Mouse (Mus musculus): ENCODE data around the gene Mapk1ip1. TPM values are rescaled to one million over a fixed set of nuclear protein-coding genes. Genes with fewer than 3 reads are reported as not detected.

Mapk1ip1 gene
- 96.8 and 99.6 TPM in 2 replicates for polyA plus RNA-seq (2012; rRNA removed)

DNA sequence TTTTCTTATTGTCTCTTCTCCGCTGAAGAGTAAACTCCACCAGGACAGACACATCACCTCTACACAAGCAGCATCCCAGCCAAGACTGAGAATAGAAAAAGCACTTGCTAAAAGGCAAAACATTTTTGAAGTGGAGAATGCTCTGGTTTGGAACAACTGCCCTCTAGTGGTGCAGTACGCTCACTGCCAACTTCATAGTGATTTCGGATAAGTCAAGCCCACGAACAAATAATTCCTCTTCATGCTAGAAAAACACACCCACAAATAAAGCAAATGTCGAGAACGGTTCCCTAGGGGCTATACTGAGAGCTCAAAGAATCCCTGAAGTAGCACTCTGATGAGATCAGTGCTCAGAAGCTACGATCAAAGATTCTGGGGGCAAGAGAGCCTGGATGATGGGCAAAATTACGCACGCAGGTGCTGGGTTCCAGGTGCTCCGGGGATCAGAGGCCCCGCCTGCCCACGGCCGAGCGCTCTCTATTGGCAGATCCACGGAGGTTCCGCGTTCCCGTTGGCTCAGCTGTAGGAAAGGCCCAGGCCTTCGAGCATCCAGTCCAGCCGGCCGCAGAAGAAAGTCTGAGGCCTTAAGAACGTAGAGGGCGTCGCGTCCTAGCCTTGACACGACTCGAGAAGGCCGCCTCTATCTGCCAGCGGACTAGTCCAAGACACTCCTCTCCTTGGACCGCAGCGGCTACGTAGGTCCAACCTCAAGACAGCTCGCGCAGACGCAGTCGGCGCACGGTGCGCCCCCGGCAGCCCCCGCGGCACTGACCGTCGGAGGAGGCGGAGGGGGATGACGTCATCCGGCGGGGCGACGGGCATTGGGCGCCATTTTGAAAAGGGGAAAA is at the start of gene Mapk1ip1, which contains the start of gene Ppp2r2d:
Gene Mapk1ip1, minus strand, starts transcription at position 730 of the 848 bp plus-strand sequence.
Gene Ppp2r2d, plus strand, starts transcription at position 536 of the 848 bp plus-strand sequence.
- Histone ChIP-seq H3K4me1 (ENCODE audit: control insufficient read depth, insufficient read depth, low read length) (peaks cover 23% of the 10 kb centered on the region), H3K27ac (ENCODE audit: insufficient read depth, low read length) (peak within 1 kb of the TSS; percentile 96), H3K4me3 (ENCODE audit: insufficient read depth, low read length) (peak within 1 kb of the TSS; percentile 80)
- TF ChIP-seq CTCF (IDR thresholded peaks at IDR 0.05; ENCODE audit: extremely low read depth, insufficient read depth, low read length) (peak; percentile 80), POLR2A (IDR thresholded peaks at IDR 0.05; ENCODE audit: extremely low read depth, insufficient read depth, low read length) (peak; percentile 94)

DNA sequence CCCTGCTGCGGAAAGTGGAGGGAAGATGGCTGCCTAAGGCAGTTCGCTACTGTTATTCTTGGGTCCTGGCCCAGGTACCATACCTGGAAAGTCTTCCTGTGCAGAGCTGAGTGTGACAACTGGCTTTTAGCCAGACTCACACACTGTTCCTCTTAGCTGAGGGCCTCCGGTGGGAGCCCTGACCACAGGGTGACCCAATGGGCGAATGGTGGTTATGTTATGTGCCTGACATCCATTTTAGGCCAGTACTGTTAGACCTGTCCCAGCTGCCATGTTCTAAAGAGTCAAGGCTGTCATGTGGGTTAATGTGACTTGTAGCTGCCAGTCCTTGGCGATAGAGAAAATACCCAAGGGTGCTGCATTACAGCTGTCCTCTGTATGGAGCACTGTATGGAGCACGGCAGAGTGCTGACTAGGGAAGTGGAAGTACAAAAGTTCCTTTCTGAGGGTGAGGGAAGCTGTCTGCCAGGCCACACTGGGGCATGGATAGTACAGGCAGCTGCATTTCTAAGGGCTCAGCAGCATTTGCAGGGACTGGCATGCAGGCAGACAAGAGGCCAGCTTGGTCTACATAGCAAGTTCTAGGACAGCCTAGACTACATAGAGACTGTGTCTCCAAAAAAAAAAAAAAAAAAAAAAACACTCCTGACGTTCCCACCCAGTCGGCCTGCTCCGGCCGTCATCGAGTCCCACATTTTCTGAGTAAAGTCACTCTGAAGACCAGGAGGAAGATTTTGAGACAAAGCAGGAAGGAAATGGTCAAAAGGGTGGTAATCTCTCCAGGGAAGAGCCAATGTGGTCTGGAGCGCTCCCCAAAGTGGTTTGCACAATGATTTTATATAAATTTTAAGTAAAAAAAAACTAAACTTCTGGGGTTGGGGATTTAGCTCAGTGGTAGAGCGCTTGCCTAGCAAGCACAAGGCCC is 39.6 kb upstream of the Mapk1ip1 start:
- TF ChIP-seq POLR2A (IDR thresholded peaks at IDR 0.05; ENCODE audit: extremely low read depth, insufficient read depth, low read length): no peak
- TF ChIP-seq CTCF (IDR thresholded peaks at IDR 0.05; ENCODE audit: extremely low read depth, insufficient read depth, low read length): no peak
- Histone ChIP-seq H3K4me3 (ENCODE audit: insufficient read depth, low read length) (no peak overlapping the region), H3K27ac (ENCODE audit: insufficient read depth, low read length) (no peak overlapping the region), H3K4me1 (ENCODE audit: control insufficient read depth, insufficient read depth, low read length) (no peaks in the 10 kb centered on the region)

DNA sequence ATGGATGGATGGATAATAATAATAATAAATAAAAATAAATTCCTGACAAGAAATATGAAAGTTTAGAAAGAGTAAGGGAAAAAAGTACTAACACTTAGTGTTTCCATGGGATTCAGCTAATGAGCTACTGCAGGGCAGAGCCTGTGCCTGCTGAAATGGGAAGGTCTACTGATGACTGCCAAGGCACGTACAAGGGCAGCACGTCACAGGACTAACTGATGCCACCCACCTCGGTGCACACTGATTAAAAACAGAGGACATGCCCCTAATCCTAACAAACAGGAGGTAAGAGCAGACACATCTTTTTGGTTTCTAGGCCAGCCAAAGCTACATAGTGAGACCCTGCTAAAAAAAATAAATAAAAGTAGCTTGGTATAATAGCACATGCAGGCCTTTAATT is 37.7 kb upstream of the Mapk1ip1 start:
- Histone ChIP-seq H3K4me1 (ENCODE audit: control insufficient read depth, insufficient read depth, low read length) (no peaks in the 10 kb centered on the region), H3K27ac (ENCODE audit: insufficient read depth, low read length) (no peak overlapping the region), H3K4me3 (ENCODE audit: insufficient read depth, low read length) (no peak overlapping the region)
- TF ChIP-seq CTCF (IDR thresholded peaks at IDR 0.05; ENCODE audit: extremely low read depth, insufficient read depth, low read length) (no peak), POLR2A (IDR thresholded peaks at IDR 0.05; ENCODE audit: extremely low read depth, insufficient read depth, low read length) (no peak)

DNA sequence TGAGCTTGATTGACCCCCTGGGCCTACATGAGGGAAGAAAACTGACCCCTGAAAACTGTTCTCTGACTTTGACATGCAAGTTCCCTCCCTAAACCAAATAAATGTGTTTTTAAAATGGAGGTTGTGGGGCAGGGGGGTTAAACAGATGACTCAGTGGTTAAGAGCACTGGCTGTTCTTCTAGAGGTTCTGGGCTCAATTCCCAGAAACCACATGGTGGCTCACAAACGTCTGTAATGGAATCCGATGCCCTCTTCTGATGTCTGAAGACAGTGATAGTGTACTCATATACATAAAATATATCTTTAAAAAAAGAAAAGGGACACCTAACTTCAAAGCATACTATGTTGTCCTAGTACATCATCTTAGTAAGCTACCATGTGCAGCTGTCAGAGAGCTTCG is 29.0 kb upstream of the Mapk1ip1 start:
- no peaks in the 10 kb centered on the region for H3K4me1 ChIP-seq (ENCODE audit: control insufficient read depth, insufficient read depth, low read length)
- H3K4me3 ChIP-seq (ENCODE audit: insufficient read depth, low read length): no peak overlapping the region
- TF ChIP-seq CTCF (IDR thresholded peaks at IDR 0.05; ENCODE audit: extremely low read depth, insufficient read depth, low read length) (no peak), POLR2A (IDR thresholded peaks at IDR 0.05; ENCODE audit: extremely low read depth, insufficient read depth, low read length) (no peak)
- H3K27ac ChIP-seq (ENCODE audit: insufficient read depth, low read length): no peak overlapping the region

DNA sequence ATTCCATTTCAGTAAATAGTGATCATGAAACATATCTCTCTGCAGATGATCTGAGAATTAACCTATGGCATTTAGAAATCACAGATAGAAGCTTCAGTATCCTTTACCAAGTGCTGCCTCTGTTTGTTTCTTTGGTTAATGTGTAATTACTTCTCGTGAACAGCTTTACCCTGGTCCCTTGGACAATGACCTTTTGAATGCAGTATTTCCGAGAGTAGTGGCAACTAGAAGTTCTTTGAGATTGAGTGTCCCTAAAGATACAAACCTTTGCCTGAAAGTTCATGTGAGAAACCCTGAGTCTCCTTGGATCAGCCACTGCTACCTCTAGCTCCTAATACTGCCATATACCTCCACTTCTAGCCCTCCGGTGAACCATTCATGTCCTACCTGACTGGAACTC is 26.9 kb upstream of the Mapk1ip1 start:
- no peak overlapping the region for H3K4me3 ChIP-seq (ENCODE audit: insufficient read depth, low read length)
- H3K4me1 ChIP-seq (ENCODE audit: control insufficient read depth, insufficient read depth, low read length): no peaks in the 10 kb centered on the region
- no peak overlapping the region for H3K27ac ChIP-seq (ENCODE audit: insufficient read depth, low read length)
- TF ChIP-seq CTCF (IDR thresholded peaks at IDR 0.05; ENCODE audit: extremely low read depth, insufficient read depth, low read length) (no peak), POLR2A (IDR thresholded peaks at IDR 0.05; ENCODE audit: extremely low read depth, insufficient read depth, low read length) (no peak)

DNA sequence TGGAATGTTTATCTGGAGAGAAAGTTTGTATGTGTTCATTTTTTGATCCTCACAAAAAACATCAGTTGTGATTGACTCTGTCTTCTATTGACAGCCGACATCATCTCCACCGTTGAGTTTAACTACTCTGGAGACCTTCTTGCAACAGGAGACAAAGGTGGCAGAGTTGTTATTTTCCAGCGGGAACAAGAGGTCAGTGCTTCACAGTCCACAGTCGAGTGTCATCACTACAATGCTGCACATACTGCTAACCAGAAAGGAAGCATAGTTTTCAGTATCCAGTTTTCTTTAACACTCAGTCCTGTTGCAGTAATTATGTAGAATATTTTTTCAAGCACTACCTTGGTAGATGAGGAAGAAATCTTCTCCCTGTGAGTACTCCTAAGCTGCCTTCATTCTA is 22.2 kb upstream of the Mapk1ip1 start:
- no peak for TF ChIP-seq CTCF (IDR thresholded peaks at IDR 0.05; ENCODE audit: extremely low read depth, insufficient read depth, low read length)
- Histone ChIP-seq H3K27ac (ENCODE audit: insufficient read depth, low read length) (no peak overlapping the region), H3K4me1 (ENCODE audit: control insufficient read depth, insufficient read depth, low read length) (peaks cover 3% of the 10 kb centered on the region), H3K4me3 (ENCODE audit: insufficient read depth, low read length) (no peak overlapping the region)

DNA sequence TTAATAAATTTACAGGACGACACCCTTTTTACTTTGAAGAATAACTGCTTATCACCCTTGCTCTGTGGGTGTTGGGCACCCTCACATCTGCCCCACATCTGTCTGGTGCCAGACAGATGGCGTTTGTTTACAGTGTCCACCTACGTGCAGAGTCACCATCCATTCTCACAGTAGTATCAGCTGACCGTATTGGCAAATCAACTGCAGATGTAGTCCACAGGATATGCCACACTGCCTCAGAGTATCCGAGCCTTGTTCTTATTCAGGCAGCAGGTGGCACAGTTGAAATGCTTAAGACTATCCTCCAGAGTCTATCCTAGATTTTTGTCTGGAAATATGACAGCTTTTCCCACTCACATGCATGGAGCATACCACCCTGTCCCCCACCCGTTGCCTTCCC is 21.2 kb upstream of the Mapk1ip1 start:
- no peak overlapping the region for H3K4me3 ChIP-seq (ENCODE audit: insufficient read depth, low read length)
- H3K4me1 ChIP-seq (ENCODE audit: control insufficient read depth, insufficient read depth, low read length): peaks cover 3% of the 10 kb centered on the region
- TF ChIP-seq CTCF (IDR thresholded peaks at IDR 0.05; ENCODE audit: extremely low read depth, insufficient read depth, low read length) (no peak), POLR2A (IDR thresholded peaks at IDR 0.05; ENCODE audit: extremely low read depth, insufficient read depth, low read length) (no peak)
- H3K27ac ChIP-seq (ENCODE audit: insufficient read depth, low read length): no peak overlapping the region

DNA sequence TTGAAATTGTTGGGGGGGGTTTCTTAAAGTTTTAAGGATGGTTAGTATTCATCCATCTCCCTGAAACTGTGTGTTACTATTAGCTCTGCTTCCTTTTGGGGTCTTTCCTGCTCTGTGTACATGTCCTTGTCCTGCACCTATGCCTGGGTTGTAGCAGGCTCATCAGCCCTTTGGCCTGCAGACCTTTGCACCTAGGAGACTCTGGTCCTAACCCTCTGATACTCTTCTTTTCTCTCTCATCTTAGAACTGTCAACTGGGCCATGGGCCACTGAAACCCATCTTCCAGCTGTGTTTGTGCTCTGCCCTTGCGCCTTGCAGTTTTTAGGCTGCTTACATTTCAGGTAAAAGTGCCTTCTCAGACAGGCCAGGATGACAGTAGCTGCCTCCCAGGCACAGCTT is 18.7 kb upstream of the Mapk1ip1 start:
- no peak overlapping the region for H3K27ac ChIP-seq (ENCODE audit: insufficient read depth, low read length)
- no peak overlapping the region for H3K4me3 ChIP-seq (ENCODE audit: insufficient read depth, low read length)
- peaks cover 3% of the 10 kb centered on the region for H3K4me1 ChIP-seq (ENCODE audit: control insufficient read depth, insufficient read depth, low read length)
- TF ChIP-seq CTCF (IDR thresholded peaks at IDR 0.05; ENCODE audit: extremely low read depth, insufficient read depth, low read length) (no peak), POLR2A (IDR thresholded peaks at IDR 0.05; ENCODE audit: extremely low read depth, insufficient read depth, low read length) (no peak)

DNA sequence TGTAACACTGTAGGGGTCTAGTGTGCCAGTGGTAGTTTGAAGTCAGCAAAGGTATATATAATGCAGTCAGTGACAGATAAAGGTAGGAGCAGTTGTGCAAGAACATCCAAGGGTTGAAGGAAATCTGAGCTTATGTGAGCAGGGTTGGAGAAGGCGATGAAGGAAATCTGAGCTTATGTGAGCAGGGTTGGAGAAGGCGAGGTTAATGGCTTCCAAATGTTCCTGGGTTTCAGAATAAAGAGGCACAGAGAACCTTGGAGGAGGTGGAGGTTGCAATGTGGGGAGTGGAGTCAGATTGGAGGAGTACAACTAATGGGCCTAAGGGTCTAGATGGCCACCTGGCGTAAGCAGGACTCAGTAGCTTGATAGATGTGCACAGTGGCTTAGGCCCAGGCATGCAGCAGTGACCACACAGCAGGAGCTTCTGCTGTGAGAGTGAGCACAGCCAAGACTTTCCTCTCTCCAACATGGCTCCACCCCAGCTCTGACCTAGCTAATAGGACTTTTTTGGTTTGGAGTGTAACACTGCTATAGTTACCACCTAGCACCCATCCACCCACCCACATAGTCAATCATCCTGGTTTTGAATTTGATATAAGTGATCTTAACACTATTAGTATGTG is 18.0 kb upstream of the Mapk1ip1 start:
- TF ChIP-seq POLR2A (IDR thresholded peaks at IDR 0.05; ENCODE audit: extremely low read depth, insufficient read depth, low read length) (no peak), CTCF (IDR thresholded peaks at IDR 0.05; ENCODE audit: extremely low read depth, insufficient read depth, low read length) (no peak)
- H3K4me1 ChIP-seq (ENCODE audit: control insufficient read depth, insufficient read depth, low read length): peaks cover 3% of the 10 kb centered on the region
- H3K27ac ChIP-seq (ENCODE audit: insufficient read depth, low read length): no peak overlapping the region
- H3K4me3 ChIP-seq (ENCODE audit: insufficient read depth, low read length): no peak overlapping the region
